Mouse (Mus musculus) liver, embryonic 15.5 days (tissue): Measurements from ENCODE around the gene Slc28a2. TPM values are rescaled to one million over a fixed set of nuclear protein-coding genes. Genes with fewer than 3 reads are reported as not detected.
"Not testable (repeated sequence)": the region's sequence is repeated elsewhere in the genome, so short reads cannot be mapped to it uniquely, and the experiment has no call there.

ENCODE experiments used
- ATAC-seq: fragments of 200-750 bp; cut with Nextera tagmentation; 2 replicates; pipeline ENCODE4 v1.8.0; 2017; ENCODE audit warnings: moderate number of reproducible peaks, mild to moderate bottlenecking, moderate library complexity; ENCODE audit not compliant: insufficient read depth
- H3K27ac ChIP-seq: fragments of 300-500 bp; sonication (generic); replicated peaks from 2 replicates; pipeline ENCODE4 v1.5.1; 2015; ENCODE audit warnings: mild to moderate bottlenecking, inconsistent platforms
- H3K27me3 ChIP-seq: fragments of 300-500 bp; sonication (generic); 2 replicates; pipeline ENCODE4 v1.6.1; 2015; ENCODE audit warnings: mild to moderate bottlenecking, inconsistent platforms
- H3K36me3 ChIP-seq: fragments of 300-500 bp; sonication (generic); replicated peaks from 2 replicates; pipeline ENCODE4 v1.6.1; 2015; ENCODE audit warnings: moderate library complexity, mild to moderate bottlenecking, inconsistent platforms
- H3K4me1 ChIP-seq: fragments of 300-500 bp; sonication (generic); replicated peaks from 2 replicates; pipeline ENCODE4 v1.6.1; 2015; ENCODE audit warnings: inconsistent platforms
- H3K4me2 ChIP-seq: fragments of 300-500 bp; sonication (generic); 2 replicates; pipeline ENCODE4 v1.6.1; 2015; ENCODE audit warnings: moderate library complexity, mild to moderate bottlenecking, inconsistent platforms
- H3K4me3 ChIP-seq: fragments of 300-500 bp; sonication (generic); replicated peaks from 2 replicates; pipeline ENCODE4 v1.5.1; 2015; ENCODE audit warnings: mild to moderate bottlenecking, inconsistent platforms
- H3K9ac ChIP-seq: fragments of 300-500 bp; sonication (generic); 2 replicates; pipeline ENCODE4 v1.6.1; 2015; ENCODE audit warnings: moderate library complexity, mild to moderate bottlenecking, inconsistent platforms
- H3K9me3 ChIP-seq: fragments of 300-500 bp; sonication (generic); replicated peaks from 2 replicates; pipeline ENCODE4 v1.6.1; 2016; ENCODE audit warnings: inconsistent platforms
- WGBS: fragments of 180-500 bp; shearing (Covaris S2); methylation state at CpG from one replicate; pipeline ENCODE4 v1.1.7; 2015; ENCODE audit warnings: mixed read lengths; ENCODE audit not compliant: insufficient replicate concordance; 5-methylcytosine and 5-hydroxymethylcytosine counted together
- polyA plus RNA-seq: library from polyadenylated mRNA; unstranded; fragments of >200 nt; fragmentation: Nextera tagmentation; extraction: Ambion mirVana; gene quantifications from 2 replicates; pipeline ENCODE4 v1.2.1, GENCODE M21; 2015

Gene Slc28a2
- polyA plus RNA-seq, 1 experiment from 2014 or later = 1.8 TPM

DNA sequence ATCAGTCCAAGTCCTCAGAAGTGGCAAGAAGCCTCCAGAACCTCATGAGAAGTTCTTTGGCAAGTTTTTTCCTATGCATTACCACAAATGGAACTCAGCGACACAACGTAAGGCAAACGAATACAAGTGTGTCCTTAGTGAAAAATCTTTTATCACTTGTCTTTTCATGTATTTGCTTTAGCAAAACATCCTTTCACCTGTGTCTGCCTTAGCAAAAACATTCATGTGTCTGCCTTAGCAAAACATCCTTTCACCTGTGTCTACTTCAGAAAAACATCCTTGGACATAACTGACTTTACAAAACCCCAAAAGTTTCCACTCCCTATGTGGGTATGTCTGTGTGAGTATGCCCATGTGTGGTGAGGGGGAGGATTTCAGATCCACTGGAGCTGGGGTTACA is 42.9 kb downstream of the Slc28a2 start:
- H3K27ac ChIP-seq = no peak overlapping the region
- no peak overlapping the region for H3K4me2 ChIP-seq
- H3K9ac ChIP-seq = no peak overlapping the region
- peaks cover 11% of the 10 kb centered on the region for H3K4me1 ChIP-seq
- H3K36me3 ChIP-seq = no peaks in the 10 kb centered on the region
- WGBS = 70% methylated on average over 3 of the region's 3 CpGs
- no peaks in the 10 kb centered on the region for H3K9me3 ChIP-seq
- ATAC-seq = no peak
- H3K4me3 ChIP-seq = no peak overlapping the region
- peaks cover 5% of the 10 kb centered on the region for H3K27me3 ChIP-seq

GRCm38 (mm10) chr2:122476585-122476984 is 50.3 kb downstream of the Slc28a2 start:
- Histone ChIP-seq H3K4me3 (no peak overlapping the region), H3K9me3 (no peaks in the 10 kb centered on the region), H3K4me2 (no peak overlapping the region), H3K27ac (no peak overlapping the region), H3K4me1 (no peaks in the 10 kb centered on the region), H3K9ac (no peak overlapping the region), H3K27me3 (no peaks in the 10 kb centered on the region), H3K36me3 (no peaks in the 10 kb centered on the region)
- ATAC-seq = no peak

GRCm38 (mm10) chr2:122483787-122484186 is 57.5 kb downstream of the Slc28a2 start:
- not testable (repeated sequence) for H3K9me3 ChIP-seq, ATAC-seq, H3K27ac ChIP-seq, H3K27me3 ChIP-seq, H3K36me3 ChIP-seq, H3K9ac ChIP-seq, H3K4me2 ChIP-seq, H3K4me1 ChIP-seq, H3K4me3 ChIP-seq
- 36% methylated on average over 1 of the region's 1 CpGs for WGBS

GRCm38 (mm10) chr2:122484641-122485040 is 58.4 kb downstream of the Slc28a2 start, which contains the start of gene Gm14085:
TSS of gene Gm14085 (plus strand) at chr2:122484941.
- ATAC-seq = no peak
- Histone ChIP-seq H3K27ac (no peak within 1 kb of the TSS), H3K9ac (no peak within 1 kb of the TSS), H3K4me1 (no peaks in the 10 kb centered on the region), H3K4me2 (no peak within 1 kb of the TSS), H3K27me3 (no peaks in the 10 kb centered on the region), H3K9me3 (no peaks in the 10 kb centered on the region), H3K36me3 (no peaks in the 10 kb centered on the region), H3K4me3 (no peak within 1 kb of the TSS)
- WGBS = 70% methylated on average over 1 of the region's 1 CpGs

- H3K4me1 ChIP-seq, ATAC-seq, H3K4me2 ChIP-seq, H3K27me3 ChIP-seq, H3K9ac ChIP-seq, H3K36me3 ChIP-seq, H3K4me3 ChIP-seq, H3K27ac ChIP-seq, H3K9me3 ChIP-seq: not testable (repeated sequence)
- WGBS = 41% methylated on average over 3 of the region's 3 CpGs
Observed at GRCm38 (mm10) chr2:122485654-122486053, 59.4 kb downstream of the Slc28a2 start.

DNA sequence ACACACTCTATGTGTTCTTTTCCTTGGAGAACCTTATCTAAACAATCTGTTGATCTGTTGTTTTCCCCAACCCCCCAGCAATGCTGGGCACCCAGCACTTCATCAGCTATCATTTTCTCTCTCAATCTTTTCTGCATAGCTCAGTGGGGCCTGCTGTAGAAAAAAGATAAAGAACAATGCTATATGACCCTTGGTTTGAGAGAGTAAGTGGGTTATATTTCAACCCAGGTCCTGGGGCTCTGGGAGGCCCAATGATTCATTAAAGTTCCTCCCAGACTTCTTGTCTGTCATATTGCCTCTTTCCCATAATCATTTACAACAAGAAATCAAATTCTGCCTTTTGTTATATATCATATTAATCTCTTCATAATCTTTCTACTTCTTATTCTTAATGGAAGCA is 59.8 kb downstream of the Slc28a2 start:
- not testable (repeated sequence) for H3K27me3 ChIP-seq, H3K27ac ChIP-seq, H3K4me1 ChIP-seq, ATAC-seq, H3K4me3 ChIP-seq, H3K9ac ChIP-seq, H3K9me3 ChIP-seq, H3K36me3 ChIP-seq, H3K4me2 ChIP-seq

- Histone ChIP-seq H3K27me3 (no peaks in the 10 kb centered on the region), H3K9ac (no peak overlapping the region), H3K27ac (no peak overlapping the region), H3K4me2 (no peak overlapping the region), H3K9me3 (no peaks in the 10 kb centered on the region), H3K36me3 (no peaks in the 10 kb centered on the region), H3K4me1 (no peaks in the 10 kb centered on the region), H3K4me3 (no peak overlapping the region)
- 53% methylated on average over 2 of the region's 2 CpGs for WGBS
- no peak for ATAC-seq
Observed at GRCm38 (mm10) chr2:122486674-122487073, 60.4 kb downstream of the Slc28a2 start.

Other genes starting within 250 kb of the Slc28a2 start
- 0.06 TPM in 1 of 2 replicates, not detected in the other for gene Patl2, start 240.3 kb upstream of the Slc28a2 start, polyA plus RNA-seq
- not detected in 2 replicates for gene Terb2, start 240.2 kb upstream of the Slc28a2 start, polyA plus RNA-seq
- 158 and 181 TPM in 2 replicates for gene Sord, start 191.7 kb upstream of the Slc28a2 start, polyA plus RNA-seq
- not detected in 2 replicates for gene Duox2, start 128.0 kb upstream of the Slc28a2 start, polyA plus RNA-seq
- gene Duoxa2, start 127.6 kb upstream of the Slc28a2 start, polyA plus RNA-seq = not detected in 2 replicates
- gene Duoxa1, start 112.7 kb upstream of the Slc28a2 start, polyA plus RNA-seq = not detected in 2 replicates
- gene Duox1, start 110.8 kb upstream of the Slc28a2 start, polyA plus RNA-seq = not detected in 2 replicates
- gene Shf, start 57.3 kb upstream of the Slc28a2 start, polyA plus RNA-seq = 1.1 and 1.2 TPM in 2 replicates
- 0.02 TPM in 1 of 2 replicates, not detected in the other for gene Gm14085, start 58.5 kb downstream of the Slc28a2 start, polyA plus RNA-seq
- gene Gatm, start 184.8 kb downstream of the Slc28a2 start, polyA plus RNA-seq = 29.4 and 31.9 TPM in 2 replicates
- gene AA467197, start 210.5 kb downstream of the Slc28a2 start, polyA plus RNA-seq = 1.3 and 2.1 TPM in 2 replicates